Mouse (Mus musculus) lung, adult 18-20 months (tissue): ENCODE results near the gene Nfix.

Experiments used
- DNase-seq, 2 experiments: peaks; one replicate each; pipeline ENCODE4 v3.0.0; 2022; ENCODE audit warnings: mixed read lengths in 2 of 2

Gene Nfix

DNA sequence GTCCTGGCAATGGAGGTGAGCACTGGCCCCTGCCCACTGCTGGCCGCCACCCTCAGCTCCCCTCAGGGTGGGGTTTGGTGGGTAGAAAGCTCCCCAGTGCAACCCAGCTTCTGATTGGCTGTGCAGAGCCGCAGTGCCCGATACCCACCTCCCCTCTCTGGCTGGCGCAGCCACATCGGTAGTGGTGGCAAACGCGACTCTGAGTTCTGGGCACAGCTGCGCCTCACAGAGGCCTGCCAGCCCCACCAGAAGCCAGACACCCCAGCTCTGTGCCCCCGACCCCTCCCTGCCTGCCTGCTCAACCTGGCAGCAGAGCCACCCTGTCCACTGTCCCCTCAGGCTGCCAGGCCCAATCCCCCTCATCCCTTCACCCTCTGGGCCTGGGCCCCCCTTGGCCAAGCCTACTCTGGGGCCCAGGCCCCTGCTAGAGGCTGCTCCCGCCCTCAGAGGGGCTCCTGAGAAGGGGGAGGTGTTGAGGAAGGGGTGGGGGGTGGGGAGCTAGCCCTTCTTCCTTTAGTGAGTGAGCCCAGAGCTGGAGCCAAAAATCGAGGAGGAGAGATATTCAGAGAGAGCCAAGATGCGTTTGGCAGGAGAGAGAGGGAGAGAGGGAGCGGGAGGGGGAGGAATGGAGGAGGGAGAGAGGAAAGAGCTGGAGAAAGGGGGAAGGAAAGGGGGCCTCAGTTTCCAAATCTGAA, 6.2 kb downstream of the Nfix start:
- DNase-seq: no peak

DNA sequence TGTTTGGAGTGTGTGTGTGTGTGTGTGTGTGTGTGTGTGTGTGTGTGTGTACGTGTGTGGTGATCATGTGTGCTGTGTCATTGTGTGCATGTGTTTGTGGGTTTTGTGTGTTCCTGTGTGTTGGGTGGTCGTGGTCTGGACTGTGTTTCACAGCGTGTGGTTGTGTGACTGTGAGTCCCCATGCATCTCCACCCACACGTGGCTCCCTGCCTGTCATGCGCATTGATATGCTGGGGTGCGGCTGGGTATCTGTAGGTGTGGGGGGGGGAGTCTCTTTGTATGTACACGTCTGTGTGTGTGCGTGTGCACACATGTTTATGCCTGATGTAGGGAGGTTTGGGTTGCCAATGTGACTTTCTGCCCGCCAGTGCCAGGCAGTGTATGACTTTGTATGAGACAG, 7.0 kb downstream of the Nfix start:
- DNase-seq: no peak

DNA sequence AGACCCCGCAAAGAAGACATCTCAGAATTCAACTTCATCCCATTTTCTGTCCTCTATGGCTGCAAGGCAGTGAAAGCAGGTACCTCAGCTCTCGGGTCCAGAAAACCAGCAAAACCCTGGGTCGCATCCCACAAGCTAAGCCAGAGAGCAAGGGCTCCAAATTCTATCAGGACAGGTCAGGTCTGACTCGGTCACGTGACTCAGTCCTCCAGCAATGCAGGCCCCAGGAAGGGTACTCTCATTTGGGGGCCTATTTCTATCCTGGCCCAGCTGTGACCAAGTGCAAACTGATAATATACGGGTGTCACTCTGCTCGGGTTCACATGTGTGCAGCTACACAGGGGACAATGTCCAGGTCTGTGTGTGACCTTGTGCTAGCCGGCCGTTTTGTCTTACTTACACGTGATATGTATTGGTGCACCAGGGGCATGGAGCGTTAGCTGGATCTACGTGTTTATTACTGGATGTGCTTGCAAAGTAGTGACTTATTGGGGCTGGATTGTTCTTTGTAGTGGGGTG, 7.7 kb downstream of the Nfix start:
- DNase-seq: no peak

DNA sequence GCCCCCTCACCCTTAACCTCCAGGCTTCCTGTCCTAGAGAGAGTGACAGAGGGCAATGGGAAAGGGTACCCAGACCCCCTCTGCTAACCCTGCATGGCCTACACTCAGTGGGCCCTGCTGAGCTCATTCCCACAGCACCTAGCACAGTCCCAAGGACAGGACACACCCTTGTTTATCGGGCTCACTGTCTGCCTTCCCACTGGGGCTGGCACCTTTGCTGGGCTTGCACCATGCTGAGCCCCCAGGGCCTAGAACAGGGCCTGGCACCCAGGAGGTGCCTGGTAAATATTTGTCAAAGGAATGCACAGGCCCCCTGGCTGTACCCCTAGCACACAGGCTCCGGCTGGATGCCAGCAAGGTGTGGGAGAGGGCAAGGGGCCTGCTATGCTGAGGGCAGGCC, 9.6 kb downstream of the Nfix start:
- DNase-seq: no peak

DNA sequence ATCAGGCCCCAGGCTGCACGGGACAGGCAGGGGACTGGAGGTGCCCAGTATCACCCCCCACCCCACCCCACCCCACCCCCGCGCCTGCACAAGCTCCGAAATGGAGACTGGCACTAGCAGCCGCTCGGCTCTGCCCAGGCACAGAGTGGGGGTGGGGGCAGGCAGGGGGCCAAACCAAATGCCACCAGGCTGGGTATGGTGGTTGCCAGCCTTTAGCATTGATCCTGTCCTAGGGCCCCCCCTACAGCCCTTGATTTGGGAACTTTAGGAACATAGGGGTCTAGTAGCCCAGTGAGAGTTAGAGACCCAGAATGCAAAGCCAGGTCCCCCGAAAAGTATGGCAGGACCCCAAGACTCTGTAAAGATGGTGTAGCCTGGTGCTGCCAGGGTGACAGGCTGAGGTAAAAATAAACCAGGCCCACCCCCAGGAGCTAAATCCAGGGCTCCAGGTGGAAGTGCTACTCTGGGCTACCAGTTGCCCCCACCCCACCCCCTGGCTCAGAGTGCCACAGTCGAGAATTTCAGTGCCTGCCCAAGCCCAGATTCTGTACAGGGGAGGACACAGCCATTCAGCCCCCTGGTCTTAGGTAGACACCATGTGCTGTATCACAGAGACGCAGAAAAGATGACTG, 10.2 kb downstream of the Nfix start:
- no peak for DNase-seq

DNA sequence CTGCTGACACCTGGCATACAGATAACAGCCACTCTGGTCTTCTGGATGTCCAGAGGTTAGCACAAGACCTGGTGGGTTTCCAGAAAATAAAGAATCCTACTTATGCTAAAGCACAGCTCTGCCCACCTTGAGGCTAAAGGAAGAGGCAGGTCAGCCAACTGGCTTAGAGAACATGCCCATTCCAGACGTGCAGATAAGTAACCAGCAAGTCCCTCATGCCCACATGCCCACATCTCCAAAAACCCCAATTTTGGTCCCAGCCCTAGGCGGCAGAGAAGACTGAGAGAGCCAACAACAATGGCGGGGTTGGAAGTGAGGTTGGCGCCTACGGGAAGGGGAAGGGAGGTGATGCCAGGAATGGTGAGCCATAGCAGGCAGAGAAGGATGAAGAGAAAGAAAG, 10.8 kb downstream of the Nfix start:
- DNase-seq: no peak

DNA sequence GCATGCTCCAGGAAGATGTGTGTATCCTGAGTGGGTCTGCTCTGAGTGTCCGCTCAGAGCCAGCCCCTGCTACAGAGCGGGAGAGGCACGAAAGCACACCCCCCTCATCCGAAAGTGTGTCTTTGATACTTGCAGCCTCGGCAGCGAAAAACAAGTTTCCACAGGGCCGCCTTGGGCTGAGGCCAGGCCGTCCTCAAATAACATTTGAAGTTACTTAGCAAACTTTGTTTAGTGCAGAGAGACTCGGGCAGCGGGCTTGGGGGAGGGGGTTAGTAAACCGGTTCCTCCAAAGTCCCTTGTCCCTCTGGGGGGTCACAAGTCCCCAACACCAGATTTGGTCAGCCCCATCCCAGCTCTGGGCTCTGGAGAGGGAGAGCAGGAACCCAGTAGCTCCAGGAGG, 11.2 kb downstream of the Nfix start:
- DNase-seq: peak; percentile 81 to 89

DNA sequence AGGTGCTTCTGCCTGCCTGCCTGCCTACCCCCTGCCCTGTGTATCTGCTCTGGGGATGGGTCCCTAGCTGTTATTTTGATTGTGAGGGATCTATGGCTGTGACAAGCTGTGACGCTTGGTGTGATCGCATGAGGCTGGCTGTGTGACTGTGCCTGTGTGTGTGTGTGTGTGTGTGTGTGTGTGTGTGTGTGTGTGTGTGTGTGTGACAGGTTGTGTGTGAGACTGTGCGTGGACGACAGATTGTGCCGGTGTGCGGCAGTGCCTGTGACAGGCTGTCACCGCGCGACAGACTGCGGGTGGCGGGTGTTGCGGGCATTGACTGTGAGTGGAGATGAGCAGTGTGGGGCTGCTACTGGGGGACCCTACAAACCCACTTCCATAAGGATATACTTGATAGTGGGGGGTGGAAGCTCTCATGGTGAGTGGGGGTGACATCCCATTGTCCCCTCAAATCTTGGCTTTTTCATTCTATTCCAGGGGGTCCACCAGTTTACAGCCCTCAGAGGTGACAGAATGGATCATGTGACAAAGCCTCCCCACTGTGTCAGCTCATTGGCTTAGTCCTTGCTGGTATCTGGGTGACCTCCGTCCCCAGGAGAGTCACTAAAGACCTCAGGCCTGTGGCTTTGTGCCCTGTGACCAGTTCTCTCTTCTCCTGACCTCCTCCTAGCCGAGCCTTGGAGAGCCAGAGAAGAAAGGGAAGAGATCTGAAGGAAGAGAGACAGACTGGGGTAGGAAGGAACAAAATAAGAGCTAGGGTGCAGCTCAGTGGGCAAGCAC, 12.4 kb downstream of the Nfix start:
- no peak for DNase-seq

DNA sequence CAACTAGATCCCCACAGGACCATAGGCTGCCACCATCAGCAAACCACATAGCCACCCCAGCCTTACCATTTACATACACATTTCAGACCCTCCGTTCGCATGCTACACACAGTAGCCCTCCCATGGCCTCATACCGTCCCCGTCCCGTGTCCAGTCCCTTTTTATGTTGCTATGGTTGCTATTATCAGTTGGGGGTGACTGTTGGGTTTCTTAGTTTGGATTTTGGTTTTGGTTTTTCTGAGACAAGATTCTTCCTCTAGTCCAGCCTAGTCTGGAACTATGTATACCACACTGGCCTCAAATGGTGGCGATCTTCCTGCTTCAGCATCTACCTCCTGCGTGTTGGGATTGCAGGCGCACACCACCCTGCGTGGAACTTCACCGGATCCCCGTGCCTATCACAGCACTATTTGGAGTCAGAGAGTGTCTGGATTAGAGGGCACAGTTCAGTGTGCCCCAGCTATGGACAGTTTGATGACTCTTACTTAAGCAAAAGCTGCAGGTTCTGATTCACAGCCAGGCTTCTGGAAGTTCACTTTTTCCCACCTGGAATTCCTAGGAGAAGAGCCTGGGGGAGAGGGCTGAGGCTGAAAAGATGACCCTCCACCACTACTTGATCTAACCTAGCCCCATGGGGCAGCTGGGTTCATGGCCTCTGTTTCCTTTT, 13.2 kb downstream of the Nfix start:
- no peak for DNase-seq

DNA sequence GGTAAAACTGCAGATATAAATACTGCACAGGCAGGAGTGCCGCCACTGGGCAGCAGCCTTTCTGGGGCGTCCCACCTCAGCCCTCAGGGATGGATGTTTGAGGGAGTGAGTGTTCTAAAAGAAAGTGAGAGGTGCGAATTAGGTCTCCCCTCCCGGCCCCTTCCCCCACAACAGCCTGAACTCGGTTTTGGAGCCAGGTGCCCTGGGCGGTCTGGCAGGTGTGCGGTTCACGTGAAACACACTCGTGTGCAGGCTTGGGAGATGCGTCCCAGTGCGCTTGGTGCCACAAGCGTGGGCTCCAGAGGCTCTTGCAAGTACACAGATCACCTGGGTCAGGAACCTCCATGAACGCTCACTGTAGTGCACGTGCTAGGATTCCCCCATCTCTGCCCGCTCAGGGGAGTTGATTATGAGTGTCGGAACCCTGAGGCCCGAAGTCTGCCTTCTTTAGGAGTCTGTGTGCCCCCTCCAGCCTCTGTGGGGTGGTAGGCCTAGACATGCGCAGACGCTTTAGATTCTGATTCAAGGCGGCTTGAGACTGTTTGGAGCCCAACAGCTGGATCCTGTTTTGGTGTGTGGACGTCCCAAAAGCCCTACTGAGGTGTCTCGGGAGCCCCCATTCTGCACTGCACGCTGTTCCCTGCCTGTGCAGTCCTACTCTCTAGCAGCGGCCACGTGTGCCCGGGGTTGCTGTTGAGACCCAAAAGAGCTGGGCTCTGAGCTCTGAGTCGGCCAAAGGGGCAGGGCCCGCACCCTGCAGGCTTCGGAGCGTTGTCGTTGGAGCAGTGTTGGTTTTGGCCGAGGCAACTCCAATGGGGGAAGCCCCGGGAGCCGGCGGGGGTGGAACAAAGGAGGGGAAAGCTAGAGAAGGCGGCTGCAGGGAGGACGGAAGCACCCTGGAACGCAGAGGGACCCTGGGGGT, 14.1 kb downstream of the Nfix start:
- DNase-seq: peak; percentile 77 to 84

DNA sequence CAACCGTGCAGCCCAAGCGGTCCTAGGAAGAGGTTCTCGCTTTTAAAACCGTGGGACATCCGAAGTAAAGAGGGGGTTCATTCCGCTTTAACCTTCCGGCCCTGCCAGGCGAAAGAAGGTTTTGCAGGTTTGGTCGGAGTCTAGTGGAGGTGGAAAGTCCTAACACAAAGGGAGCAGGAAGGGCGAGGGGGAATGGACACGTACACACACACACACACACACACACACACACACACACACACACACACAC, 14.7 kb downstream of the Nfix start:
- no peak for DNase-seq

DNA sequence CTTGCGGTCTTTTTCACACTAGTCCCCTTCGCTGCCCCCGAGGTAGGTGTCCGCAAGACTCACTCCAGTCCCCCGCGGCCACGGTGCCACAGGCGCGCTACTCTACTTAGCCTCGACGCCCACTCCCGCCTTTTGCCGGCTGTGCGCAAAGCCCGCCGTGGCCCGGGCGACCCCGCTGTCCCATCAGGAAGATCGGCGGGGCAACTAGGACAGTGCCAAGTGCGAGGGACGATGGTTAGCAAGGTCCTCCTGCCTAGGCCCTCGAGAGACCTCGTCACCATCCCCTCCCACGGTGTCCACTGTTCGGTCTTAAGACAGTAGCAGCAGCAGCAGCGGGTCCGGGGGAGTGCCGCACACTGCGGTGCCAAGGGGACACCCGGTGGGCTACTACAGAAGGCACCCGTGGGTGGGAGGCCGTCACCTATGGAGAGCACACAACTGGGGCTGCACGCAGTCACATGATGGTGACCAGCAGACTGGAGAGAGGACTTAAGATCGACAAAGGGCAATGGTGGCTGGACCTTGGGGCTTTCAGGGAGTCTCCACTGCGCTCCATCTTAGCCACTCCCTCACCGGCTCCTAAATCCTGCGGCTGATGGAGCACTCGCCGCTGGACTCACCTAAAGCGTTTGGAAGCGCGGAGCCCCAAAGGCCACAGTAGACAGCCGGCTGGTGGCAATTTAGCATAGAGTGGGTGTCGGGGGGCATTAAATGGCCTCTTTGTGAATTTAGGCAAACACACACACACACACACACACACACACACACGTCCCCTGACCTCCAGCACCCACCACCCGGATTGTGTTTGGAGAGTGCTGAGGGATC, 15.3 kb downstream of the Nfix start:
- DNase-seq: no peak

DNA sequence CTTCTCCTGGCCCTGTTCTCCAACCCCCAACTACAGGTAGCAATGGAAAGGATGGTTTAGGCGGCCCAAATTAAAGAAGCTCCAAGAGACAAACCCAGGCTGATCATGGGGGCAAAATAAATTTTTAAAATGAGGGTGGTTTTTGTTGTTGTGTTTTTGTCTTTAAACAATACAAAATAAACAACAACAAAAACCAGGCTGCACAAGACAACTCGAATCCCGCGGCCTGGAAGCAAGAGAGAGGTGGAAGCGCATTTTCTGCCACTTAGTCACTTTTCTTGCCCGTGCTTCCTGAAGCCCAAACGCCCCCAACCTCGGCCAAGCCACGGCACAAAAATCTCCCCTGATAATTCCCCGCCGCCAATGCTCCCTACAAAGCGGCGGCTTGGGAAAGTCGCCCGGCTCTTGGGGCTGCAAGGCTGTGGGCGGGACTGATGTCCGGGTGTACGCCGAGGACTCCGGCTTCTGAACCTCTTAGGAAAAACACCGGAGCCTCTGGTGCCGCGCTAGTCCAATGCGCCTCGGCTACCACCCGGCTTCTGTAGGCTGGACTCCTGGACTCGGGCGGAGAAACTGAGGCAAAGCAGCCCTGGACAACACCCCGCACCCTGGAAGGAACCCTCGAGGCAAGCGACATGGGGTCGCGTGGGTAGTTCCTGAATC, 16.1 kb downstream of the Nfix start:
- no peak for DNase-seq

DNA sequence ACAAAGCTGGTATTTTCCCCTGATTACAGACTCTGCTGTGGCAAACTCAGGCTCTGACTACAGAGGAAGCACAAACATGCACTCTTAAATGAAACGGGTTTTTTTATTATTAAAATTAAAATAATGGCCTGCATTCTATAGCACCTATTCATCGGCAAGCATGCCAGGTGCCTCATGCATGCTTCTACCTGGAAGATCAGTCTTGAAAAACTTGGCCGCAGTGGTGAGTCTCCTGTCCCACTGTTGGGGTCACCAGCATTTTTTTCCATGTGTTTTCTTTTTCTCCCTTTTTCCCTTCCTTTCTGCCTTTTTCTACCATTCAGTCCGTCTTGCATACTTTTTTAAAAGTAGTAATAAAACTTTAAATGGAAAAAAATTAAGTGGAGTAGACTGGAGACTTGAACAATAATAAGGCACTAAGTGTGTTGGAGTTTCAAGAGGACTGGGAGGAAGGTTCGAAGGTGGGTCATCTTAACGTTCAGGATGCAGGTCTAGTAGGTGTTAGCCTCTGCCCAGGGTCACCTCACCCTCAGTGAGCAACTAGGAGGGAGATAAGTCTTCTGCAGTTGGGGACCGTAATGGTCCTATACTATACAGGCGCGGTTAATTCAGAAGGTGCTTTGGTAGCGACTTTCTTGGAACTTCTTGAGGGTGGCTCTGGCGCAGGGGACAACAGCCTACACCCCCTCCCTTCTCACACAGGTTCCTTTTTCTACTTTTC, 16.8 kb downstream of the Nfix start:
- DNase-seq: no peak

DNA sequence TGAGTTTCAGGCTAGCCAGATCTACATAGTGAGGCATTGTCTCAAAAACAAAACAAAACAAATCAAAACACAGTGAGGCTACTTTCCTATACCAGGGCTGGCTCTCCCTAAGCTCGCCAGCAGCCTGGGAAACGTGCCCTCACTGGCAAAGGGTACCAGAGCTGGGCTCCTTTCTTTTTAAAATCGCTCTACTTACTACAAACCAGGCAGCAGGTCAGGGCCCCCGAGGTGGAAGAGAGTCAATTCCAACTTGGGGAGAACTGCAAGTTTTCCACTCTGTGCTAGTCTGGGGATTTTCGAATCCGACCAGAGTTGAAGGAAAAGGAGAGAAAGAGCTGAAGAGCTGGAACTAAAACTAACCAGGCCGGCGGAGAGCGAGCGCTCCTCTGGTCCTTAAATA, 17.5 kb downstream of the Nfix start:
- no peak for DNase-seq

DNA sequence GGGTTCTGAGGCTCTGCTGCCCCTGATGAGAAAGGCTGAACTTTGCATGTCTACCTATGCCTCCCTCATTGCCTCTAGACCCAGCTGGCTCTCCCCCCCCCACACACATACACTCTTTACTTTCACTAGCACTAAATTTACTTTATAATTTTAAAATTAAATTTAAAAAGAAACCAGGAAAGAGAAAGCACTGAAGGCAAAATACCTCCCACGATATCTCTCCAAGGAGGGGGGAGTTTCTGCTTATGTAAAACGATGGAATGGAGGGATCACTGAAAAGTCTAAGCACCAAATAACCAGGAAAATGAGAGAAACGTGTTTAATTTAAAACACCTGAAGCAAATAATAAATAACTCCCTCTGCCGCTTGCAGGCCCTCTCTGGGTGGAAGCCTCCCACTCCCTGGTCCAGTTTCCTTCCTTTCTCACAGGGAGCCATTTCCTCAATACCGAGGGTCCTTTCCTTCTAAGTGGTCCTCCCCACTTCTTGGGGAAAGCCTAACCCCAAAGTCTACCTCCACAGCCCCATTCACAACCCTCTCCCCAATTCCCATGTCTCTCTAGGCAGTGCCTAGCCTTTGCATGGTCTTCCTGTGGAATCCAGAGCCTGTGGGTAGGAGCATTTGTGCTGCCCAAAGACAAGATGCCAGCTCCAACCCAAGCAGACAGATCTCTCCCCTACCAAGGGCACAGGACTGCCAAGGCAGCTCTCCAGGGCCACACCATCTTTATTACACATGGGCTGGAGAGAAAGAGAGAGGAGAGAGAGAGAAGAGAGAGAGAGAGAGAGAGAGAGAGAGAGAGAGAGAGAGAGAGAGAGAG, 18.2 kb downstream of the Nfix start:
- no peak for DNase-seq

DNA sequence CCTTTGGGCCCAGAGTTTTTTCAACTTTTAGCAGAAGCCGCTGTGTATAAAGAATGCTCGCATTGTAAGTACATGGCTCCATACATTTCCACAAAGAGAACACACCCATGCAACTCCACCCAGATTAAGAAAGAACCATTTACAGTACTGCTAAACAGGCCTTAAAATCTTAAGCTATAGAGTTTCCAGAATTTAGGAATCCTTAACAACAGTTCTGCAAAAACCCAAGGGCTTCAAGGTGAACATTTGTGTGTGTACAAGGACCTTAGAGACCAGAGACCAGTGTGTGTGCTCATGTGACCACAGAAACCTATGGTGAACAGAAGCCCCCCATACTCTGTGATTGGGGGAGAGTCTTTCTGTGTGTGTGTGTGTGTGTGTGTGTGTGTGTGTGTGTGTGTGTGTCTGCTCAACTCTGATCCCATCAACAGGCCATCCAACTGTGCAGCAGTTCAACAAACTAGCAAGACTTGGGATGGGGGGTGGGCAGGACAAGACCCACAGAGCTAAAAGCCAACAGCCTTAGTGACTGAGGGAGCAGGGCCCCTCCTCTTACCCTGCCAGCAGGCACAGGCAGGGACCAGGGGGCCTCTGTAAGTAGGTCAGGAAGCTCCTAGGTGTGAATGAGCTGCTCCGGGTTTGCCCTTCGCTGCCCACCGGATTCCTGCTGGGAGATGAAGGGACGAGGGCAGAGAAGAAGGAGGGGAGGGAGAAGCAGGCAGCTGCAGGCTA, 19.0 kb downstream of the Nfix start:
- DNase-seq: no peak

DNA sequence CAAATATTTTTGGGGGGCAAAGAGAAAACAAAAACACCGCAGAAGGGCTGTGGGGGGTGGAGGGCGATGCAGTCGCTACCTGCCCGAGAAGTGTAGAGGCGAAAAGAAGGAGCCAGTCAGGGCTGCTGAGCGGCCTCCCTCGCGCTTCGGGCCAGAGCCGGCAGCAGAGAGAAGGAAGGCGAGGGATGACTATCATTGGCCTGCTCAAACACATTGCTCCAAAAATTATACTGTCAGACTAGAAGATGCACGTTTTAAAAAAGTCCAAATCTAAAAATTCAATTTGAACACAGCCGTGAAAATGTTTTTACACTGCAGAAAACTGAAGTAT, 20.0 kb downstream of the Nfix start:
- no peak for DNase-seq
